Mouse (Mus musculus) myocyte (in vitro differentiated cells): ENCODE measurements around the gene Cfap100.

Experiments
- MYOG ChIP-seq, 3 experiments: IDR thresholded peaks; one replicate each; pipeline ENCODE4 v1.6.1; 2011; ENCODE audit warnings: control low read depth in 2 of 3, low read depth in 2 of 3, mild to moderate bottlenecking in 2 of 3; ENCODE audit not compliant: insufficient read length in 2 of 3, control insufficient read depth in 1 of 3, insufficient read depth in 1 of 3
- POLR2A ChIP-seq: IDR thresholded peaks from one replicate; pipeline ENCODE4 v1.6.1; 2011; ENCODE audit warnings: low read depth, mild to moderate bottlenecking, control low read depth, moderate library complexity; ENCODE audit not compliant: insufficient read length
- TCF12 ChIP-seq: IDR thresholded peaks from one replicate; pipeline ENCODE4 v1.6.1; 2011; ENCODE audit warnings: mild to moderate bottlenecking, control low read depth; ENCODE audit not compliant: poor library complexity, insufficient read depth, severe bottlenecking
- USF1 ChIP-seq: IDR thresholded peaks from one replicate; pipeline ENCODE4 v1.6.1; 2011; ENCODE audit warnings: low read depth, mild to moderate bottlenecking, control low read depth, moderate library complexity

DNA sequence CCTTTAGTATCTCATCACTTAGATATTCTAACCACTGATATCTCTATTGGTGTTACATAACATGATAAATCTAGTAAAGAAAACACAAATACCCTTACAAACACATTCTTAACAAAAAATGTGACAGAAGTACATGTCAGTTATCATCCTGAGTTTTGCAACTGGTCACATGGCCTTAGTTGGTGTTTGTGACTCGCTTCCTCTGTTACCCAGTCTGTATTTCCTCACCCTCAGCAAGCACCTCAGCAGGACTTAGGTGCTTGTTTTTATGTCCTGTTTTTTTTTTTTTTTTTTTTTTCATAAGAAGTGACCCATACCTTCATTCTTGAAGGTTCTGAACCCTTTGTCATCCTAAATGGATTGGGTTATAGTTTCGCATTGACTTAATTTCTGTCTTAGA, 50.9 kb downstream of the Cfap100 start:
- TF ChIP-seq USF1 (no peak), MYOG (IDR thresholded peaks at IDR 0.05; ENCODE audit: control insufficient read depth in 1 of 3, insufficient read depth in 1 of 3, insufficient read length in 2 of 3, low read depth in 2 of 3) (no peak), POLR2A (no peak), TCF12 (no peak)
